Comparison of ENCODE assay signal across 8 mouse cellular contexts in the genomic region with DNA sequence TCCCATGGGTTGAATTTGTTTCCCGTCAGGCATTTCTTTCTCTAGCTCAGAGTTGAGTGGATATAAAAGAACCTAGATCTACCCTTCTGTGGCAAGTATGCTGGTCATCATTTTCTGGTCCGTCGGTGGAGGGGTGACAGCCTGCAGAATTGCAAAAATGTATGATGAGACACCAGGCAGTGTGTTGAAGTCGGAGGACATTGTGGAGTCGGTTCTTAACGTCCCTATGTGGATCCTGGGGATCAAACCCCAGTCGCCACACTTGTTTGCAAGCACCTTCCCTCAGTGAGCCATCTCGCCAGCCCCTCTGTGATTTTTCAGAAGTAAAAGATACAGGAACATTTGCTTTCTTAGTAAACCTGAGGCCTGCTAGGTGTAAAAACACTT. TPM values are rescaled to one million over a fixed set of nuclear protein-coding genes. Genes with fewer than 3 reads are reported as not detected.
A peak's percentile ranks its signal among the peaks of the same experiment; 100 is the strongest.
DNase-seq lines count a peak whose midpoint lies in the region; ATAC-seq and TF ChIP-seq lines count a peak whose summit lies in the region.

No protein-coding gene starts in this region.

- H3K4me2 ChIP-seq in embryonic facial prominence, embryonic 11.5 days (ENCODE audit: low read depth, low read length): peak overlapping the region; percentile 77
- H3K4me2 ChIP-seq in intestine, embryonic 14.5 days (ENCODE audit: low read length): peak overlapping the region; percentile 84
- H3K4me2 ChIP-seq in neural tube, embryonic 12.5 days (replicated peaks): peak overlapping the region; percentile 75

- peak overlapping the region; percentile 93 for H3K4me3 ChIP-seq in left cerebral cortex, adult 2 months
- H3K4me3 ChIP-seq in embryonic facial prominence, embryonic 11.5 days (ENCODE audit: low read depth, low read length): peak overlapping the region; percentile 76
- H3K4me3 ChIP-seq in intestine, embryonic 14.5 days (ENCODE audit: low read depth, low read length): peak overlapping the region; percentile 61
- H3K4me3 ChIP-seq in neural tube, embryonic 12.5 days: peak overlapping the region; percentile 75

- 7% methylated on average over 8 of the region's 8 CpGs for WGBS in embryonic facial prominence, embryonic 11.5 days
- 5% methylated on average over 8 of the region's 8 CpGs for WGBS in intestine, embryonic 14.5 days
- WGBS in neural tube, embryonic 12.5 days: 2% methylated on average over 8 of the region's 8 CpGs

- intact Hi-C loops in left cerebral cortex, adult 2 months (cut with DNase I): no loop called here
- intact Hi-C loops in left cerebral cortex, postnatal 25 days (cut with DNase I): loop anchor here (5.0 kb wide), 1 partner anchor 64 kb away; no protein-coding TSS in a partner anchor

- ATAC-seq in embryonic facial prominence, embryonic 11.5 days (replicated peaks; ENCODE audit: insufficient number of reproducible peaks, low FRiP score, low TSS enrichment, low read depth): no peak
- ATAC-seq in intestine, embryonic 14.5 days (replicated peaks; ENCODE audit: low FRiP score, low TSS enrichment, low read depth): no peak
- ATAC-seq in neural tube, embryonic 12.5 days (ENCODE audit: low FRiP score, low read depth): no peak
- ATAC-seq in cerebellum, adult (ENCODE audit: insufficient number of reproducible peaks, low FRiP score, low TSS enrichment): no peak

- no peak overlapping the region; the same call in 1 of the 2 replicates for H3K27ac ChIP-seq in left cerebral cortex, adult 2 months
- peak overlapping the region; percentile 93 for H3K27ac ChIP-seq in embryonic facial prominence, embryonic 11.5 days (replicated peaks; ENCODE audit: low read depth, low read length)
- H3K27ac ChIP-seq in intestine, embryonic 14.5 days (ENCODE audit: low read depth): peak overlapping the region; percentile 97
- peak overlapping the region; percentile 87 for H3K27ac ChIP-seq in neural tube, embryonic 12.5 days

- H3K4me1 ChIP-seq in embryonic facial prominence, embryonic 11.5 days (ENCODE audit: control insufficient read depth, insufficient read depth, low read length): no peaks in the 10 kb centered on the region
- peaks cover 33% of the 10 kb centered on the region for H3K4me1 ChIP-seq in intestine, embryonic 14.5 days (replicated peaks; ENCODE audit: control insufficient read depth, insufficient read depth, low read length)
- H3K4me1 ChIP-seq in neural tube, embryonic 12.5 days: peaks cover 23% of the 10 kb centered on the region

- no peak for DNase-seq in left cerebral cortex, adult 2 months (ENCODE audit: extremely low spot score in 1 of 2, low spot score in 2 of 2)
- no peak for DNase-seq in left cerebral cortex, postnatal 25 days (ENCODE audit: low spot score in 2 of 2)
- DNase-seq in embryonic facial prominence, embryonic 11.5 days (ENCODE audit: low spot score): peak; percentile 40
- peak; percentile 77 for DNase-seq in intestine, embryonic 14.5 days (ENCODE audit: low spot score)
- no peak for DNase-seq in urinary bladder, postnatal 36 days (ENCODE audit: low spot score in 2 of 2)
- DNase-seq in urinary bladder, postnatal 25 days (ENCODE audit: low spot score): no peak

- H3K9me3 ChIP-seq in embryonic facial prominence, embryonic 11.5 days (replicated peaks; ENCODE audit: control insufficient read depth, low read length): no peaks in the 10 kb centered on the region
- no peaks in the 10 kb centered on the region for H3K9me3 ChIP-seq in intestine, embryonic 14.5 days (ENCODE audit: control insufficient read depth, low read length)
- H3K9me3 ChIP-seq in neural tube, embryonic 12.5 days: no peaks in the 10 kb centered on the region

- H3K27me3 ChIP-seq in embryonic facial prominence, embryonic 11.5 days (ENCODE audit: control insufficient read depth, insufficient read depth, low read length): no peaks in the 10 kb centered on the region
- no peaks in the 10 kb centered on the region for H3K27me3 ChIP-seq in intestine, embryonic 14.5 days (replicated peaks; ENCODE audit: control insufficient read depth, insufficient read depth, low read length)
- H3K27me3 ChIP-seq in neural tube, embryonic 12.5 days (replicated peaks): no peaks in the 10 kb centered on the region

- peak overlapping the region; percentile 90 for H3K9ac ChIP-seq in embryonic facial prominence, embryonic 11.5 days (replicated peaks; ENCODE audit: low read length)
- H3K9ac ChIP-seq in intestine, embryonic 14.5 days (ENCODE audit: low read length): peak overlapping the region; percentile 85
- peak overlapping the region; percentile 89 for H3K9ac ChIP-seq in neural tube, embryonic 12.5 days

- H3K36me3 ChIP-seq in embryonic facial prominence, embryonic 11.5 days (replicated peaks; ENCODE audit: control insufficient read depth, insufficient read depth, low read depth, low read length): no peaks in the 10 kb centered on the region; the same call in 1 of the 2 replicates
- H3K36me3 ChIP-seq in intestine, embryonic 14.5 days (ENCODE audit: control insufficient read depth, insufficient read depth, low read length): peaks cover 19% of the 10 kb centered on the region
- H3K36me3 ChIP-seq in neural tube, embryonic 12.5 days: peaks cover 17% of the 10 kb centered on the region

- TF ChIP-seq CTCF in left cerebral cortex, adult 2 months (IDR thresholded peaks at IDR 0.05): no peak

RNA-seq across cellular contexts. Expression of a gene that starts 5.5 kb away (rescaled TPM):
- total RNA-seq in left cerebral cortex, adult 2 months (2021): 1 to 10 TPM; 2.0 to 2.4 TPM
- 1 to 10 TPM in 1 of 2 experiments, under 1 TPM in 1; 0.66 to 2.4 TPM for total RNA-seq in left cerebral cortex, postnatal 25 days (2021)
- polyA plus RNA-seq in embryonic facial prominence, embryonic 11.5 days (2014; fragmentation: Nextera tagmentation; extraction: Ambion mirVana): 0.58 and 0.81 TPM in 2 replicates
- 0.31 and 0.63 TPM in 2 replicates for polyA plus RNA-seq in intestine, embryonic 14.5 days (2014; fragmentation: Nextera tagmentation; extraction: Ambion mirVana)
- polyA plus RNA-seq in neural tube, embryonic 12.5 days (2016; fragmentation: Nextera tagmentation; extraction: Ambion mirVana): 0.39 and 0.46 TPM in 2 replicates

RNA-seq across cellular contexts. Expression of a gene that starts 27.2 kb away (rescaled TPM):
- 10 to 100 TPM; 46.9 to 48.1 TPM for total RNA-seq in left cerebral cortex, adult 2 months (2021)
- 10 to 100 TPM; 43.0 to 43.4 TPM for total RNA-seq in left cerebral cortex, postnatal 25 days (2021)
- 180 and 185 TPM in 2 replicates for polyA plus RNA-seq in embryonic facial prominence, embryonic 11.5 days (2014; fragmentation: Nextera tagmentation; extraction: Ambion mirVana)
- polyA plus RNA-seq in intestine, embryonic 14.5 days (2014; fragmentation: Nextera tagmentation; extraction: Ambion mirVana): 124 and 128 TPM in 2 replicates
- 154 and 166 TPM in 2 replicates for polyA plus RNA-seq in neural tube, embryonic 12.5 days (2016; fragmentation: Nextera tagmentation; extraction: Ambion mirVana)

Comparison
In these comparisons a context has a peak if more than half of its experiments do, and no peak if none do; other contexts are left out.
1. DNase-seq: peak in embryonic facial prominence, embryonic 11.5 days (single experiment) and intestine, embryonic 14.5 days (single experiment); none in left cerebral cortex, adult 2 months (0 of 2), left cerebral cortex, postnatal 25 days (0 of 2), urinary bladder, postnatal 36 days (0 of 2) and urinary bladder, postnatal 25 days (single experiment).
2. Peak in every context shown above with its lines, with median percentiles within 50 percentile points of each other: H3K4me3 ChIP-seq, H3K4me2 ChIP-seq and H3K9ac ChIP-seq.